Mouse (Mus musculus): ENCODE data around the gene Kif5c. TPM values are rescaled to one million over a fixed set of nuclear protein-coding genes. Genes with fewer than 3 reads are reported as not detected.

The Kif5c gene
- polyA plus RNA-seq, 1 experiment = 25.8 TPM

DNA sequence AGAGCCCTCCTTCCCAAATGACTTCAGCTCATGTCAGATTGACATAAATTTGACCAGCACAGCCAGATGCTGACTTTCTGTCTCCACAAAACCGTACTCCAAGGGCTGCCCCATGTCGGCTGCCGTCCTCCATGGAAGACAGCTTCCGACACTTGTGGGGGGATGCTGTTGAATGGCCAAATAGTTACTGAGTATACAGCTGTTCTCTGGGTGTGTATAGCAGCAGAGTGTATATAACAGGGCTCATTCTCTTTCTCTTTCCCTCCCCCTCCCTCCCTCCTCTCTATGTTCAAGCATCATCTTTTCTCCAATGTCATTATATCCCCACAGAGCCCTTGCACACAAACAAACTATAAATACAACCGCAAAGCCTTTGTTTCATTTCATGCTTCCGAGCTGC lies 124.7 kb downstream of the Kif5c start:
- Histone ChIP-seq H3K27me3 (ENCODE audit: control insufficient read depth, insufficient read depth, low read length, poor library complexity, severe bottlenecking) (no peaks in the 10 kb centered on the region), H3K4me3 (ENCODE audit: low read depth, low read length) (no peak overlapping the region), H3K9ac (ENCODE audit: low read depth, poor library complexity, severe bottlenecking) (no peak overlapping the region), H3K4me1 (ENCODE audit: control insufficient read depth, insufficient read depth, low read length) (no peaks in the 10 kb centered on the region), H3K9me3 (replicated peaks; ENCODE audit: control insufficient read depth, insufficient read depth, low read length, poor library complexity, severe bottlenecking) (no peaks in the 10 kb centered on the region), H3K27ac (ENCODE audit: insufficient read depth, low read length) (no peak overlapping the region), H3K36me3 (ENCODE audit: control insufficient read depth, insufficient read depth, low read length, poor library complexity, severe bottlenecking) (no peaks in the 10 kb centered on the region)
- no peak for TF ChIP-seq POLR2A (IDR thresholded peaks at IDR 0.05; ENCODE audit: insufficient read depth, low read length)
- TF ChIP-seq EP300 (IDR thresholded peaks at IDR 0.05; ENCODE audit: insufficient read depth, low read depth, low read length) = no peak
- no peak for TF ChIP-seq CTCF (IDR thresholded peaks at IDR 0.05; ENCODE audit: low read depth, low read length)

DNA sequence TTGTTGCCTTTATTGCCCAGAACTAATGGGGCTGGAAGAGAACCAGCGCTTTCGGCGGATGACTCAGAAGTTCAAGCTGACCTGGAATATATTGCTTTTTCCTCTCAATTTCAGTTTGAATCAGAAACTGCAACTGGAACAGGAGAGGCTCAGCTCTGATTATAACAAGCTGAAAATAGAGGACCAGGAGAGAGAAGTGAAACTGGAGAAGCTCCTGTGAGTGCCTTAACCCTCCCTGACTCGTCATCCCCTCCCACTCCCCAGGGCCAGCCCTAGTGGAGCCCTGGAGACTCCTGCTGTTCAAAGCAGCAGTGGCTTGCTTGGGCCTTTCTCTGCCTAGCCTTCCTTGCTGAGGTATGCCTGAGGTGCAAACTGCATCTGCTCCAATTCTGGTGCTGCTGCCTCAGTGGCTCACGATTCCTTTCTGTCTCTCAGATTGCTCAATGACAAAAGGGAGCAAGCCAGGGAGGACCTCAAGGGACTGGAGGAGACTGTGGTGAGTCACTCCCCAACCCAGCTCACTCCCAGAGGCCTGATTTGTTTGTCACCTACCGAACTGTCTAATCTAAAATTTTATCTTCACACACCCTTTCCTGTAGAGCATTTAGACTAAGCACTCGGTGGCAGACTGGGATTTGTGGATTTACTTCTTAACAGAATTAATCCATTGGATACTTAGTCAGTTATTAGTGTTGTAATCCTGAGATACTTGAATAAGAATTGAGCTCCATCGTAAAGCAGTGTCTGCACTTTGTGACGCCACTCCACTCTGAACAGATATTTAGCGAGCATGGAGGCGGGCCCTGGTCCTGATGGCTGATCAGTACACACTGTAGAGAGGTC lies 125.4 kb downstream of the Kif5c start:
- H3K27me3 ChIP-seq (ENCODE audit: control insufficient read depth, insufficient read depth, low read length, poor library complexity, severe bottlenecking) = no peaks in the 10 kb centered on the region
- TF ChIP-seq CTCF (IDR thresholded peaks at IDR 0.05; ENCODE audit: low read depth, low read length) (no peak), POLR2A (IDR thresholded peaks at IDR 0.05; ENCODE audit: insufficient read depth, low read length) (no peak), EP300 (IDR thresholded peaks at IDR 0.05; ENCODE audit: insufficient read depth, low read depth, low read length) (no peak)
- no peak overlapping the region for H3K9ac ChIP-seq (ENCODE audit: low read depth, poor library complexity, severe bottlenecking)
- H3K4me3 ChIP-seq (ENCODE audit: low read depth, low read length) = no peak overlapping the region
- H3K36me3 ChIP-seq (ENCODE audit: control insufficient read depth, insufficient read depth, low read length, poor library complexity, severe bottlenecking) = no peaks in the 10 kb centered on the region
- H3K9me3 ChIP-seq (replicated peaks; ENCODE audit: control insufficient read depth, insufficient read depth, low read length, poor library complexity, severe bottlenecking) = no peaks in the 10 kb centered on the region
- H3K4me1 ChIP-seq (ENCODE audit: control insufficient read depth, insufficient read depth, low read length) = no peaks in the 10 kb centered on the region
- no peak overlapping the region for H3K27ac ChIP-seq (ENCODE audit: insufficient read depth, low read length)

DNA sequence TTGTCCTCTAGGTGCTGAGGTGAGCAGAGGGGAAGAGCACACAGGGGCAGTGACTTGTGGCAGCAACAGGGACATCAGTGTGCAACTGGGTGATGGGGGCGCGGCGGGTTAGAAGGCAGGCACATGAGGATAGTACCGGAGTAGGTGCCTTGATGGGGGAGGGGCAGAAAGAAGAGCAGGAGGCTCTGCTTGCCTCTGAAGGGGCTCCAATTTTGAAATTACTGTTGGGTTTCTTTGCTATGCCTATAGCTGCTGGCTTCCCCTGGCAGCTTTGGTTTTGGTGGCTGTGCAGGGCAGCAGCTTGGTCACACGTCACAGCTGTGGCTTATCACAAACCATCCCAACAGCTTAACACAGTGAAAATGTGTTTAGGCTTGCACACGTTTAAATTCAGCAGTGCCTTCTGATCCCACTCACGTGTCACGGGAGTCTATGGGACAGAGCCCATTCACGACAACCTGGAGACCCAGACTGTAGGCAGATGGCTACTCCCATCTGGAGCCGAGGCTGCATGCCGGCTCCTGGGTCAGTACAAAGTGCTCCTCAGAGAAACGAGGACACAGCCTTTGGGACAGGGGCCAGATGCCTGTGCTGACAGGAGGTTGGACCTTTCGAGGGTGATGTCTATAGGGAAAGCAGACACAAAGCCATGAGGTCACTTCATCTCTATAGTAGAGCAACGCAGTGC lies 126.1 kb downstream of the Kif5c start:
- H3K27me3 ChIP-seq (ENCODE audit: control insufficient read depth, insufficient read depth, low read length, poor library complexity, severe bottlenecking) = no peaks in the 10 kb centered on the region
- no peaks in the 10 kb centered on the region for H3K36me3 ChIP-seq (ENCODE audit: control insufficient read depth, insufficient read depth, low read length, poor library complexity, severe bottlenecking)
- no peaks in the 10 kb centered on the region for H3K9me3 ChIP-seq (replicated peaks; ENCODE audit: control insufficient read depth, insufficient read depth, low read length, poor library complexity, severe bottlenecking)
- H3K9ac ChIP-seq (ENCODE audit: low read depth, poor library complexity, severe bottlenecking) = no peak overlapping the region
- TF ChIP-seq POLR2A (IDR thresholded peaks at IDR 0.05; ENCODE audit: insufficient read depth, low read length) (no peak), CTCF (IDR thresholded peaks at IDR 0.05; ENCODE audit: low read depth, low read length) (no peak), EP300 (IDR thresholded peaks at IDR 0.05; ENCODE audit: insufficient read depth, low read depth, low read length) (no peak)
- no peak overlapping the region for H3K4me3 ChIP-seq (ENCODE audit: low read depth, low read length)
- no peak overlapping the region for H3K27ac ChIP-seq (ENCODE audit: insufficient read depth, low read length)
- no peaks in the 10 kb centered on the region for H3K4me1 ChIP-seq (ENCODE audit: control insufficient read depth, insufficient read depth, low read length)

DNA sequence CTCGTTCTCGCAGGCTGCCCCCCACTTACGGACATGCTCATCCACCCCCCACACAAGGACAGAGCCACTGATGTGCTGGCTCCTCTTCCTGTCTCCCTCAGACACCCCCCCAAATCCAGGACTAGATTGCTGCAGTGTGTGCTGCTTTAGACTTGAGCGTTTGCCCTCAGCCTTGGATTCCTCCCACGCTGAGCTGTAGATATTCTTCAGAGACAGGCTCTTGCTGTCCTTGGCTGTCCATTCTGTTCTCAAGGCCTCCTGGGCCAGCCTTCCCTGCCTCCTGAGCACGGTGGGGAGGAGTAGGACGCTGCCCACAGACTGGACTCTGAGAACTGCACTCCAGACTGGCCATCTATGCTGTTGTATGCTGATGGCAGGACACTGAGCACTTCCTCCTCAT lies 127.8 kb downstream of the Kif5c start:
- Histone ChIP-seq H3K4me1 (ENCODE audit: control insufficient read depth, insufficient read depth, low read length) (no peaks in the 10 kb centered on the region), H3K36me3 (ENCODE audit: control insufficient read depth, insufficient read depth, low read length, poor library complexity, severe bottlenecking) (no peaks in the 10 kb centered on the region), H3K27me3 (ENCODE audit: control insufficient read depth, insufficient read depth, low read length, poor library complexity, severe bottlenecking) (no peaks in the 10 kb centered on the region), H3K27ac (ENCODE audit: insufficient read depth, low read length) (no peak overlapping the region), H3K9ac (ENCODE audit: low read depth, poor library complexity, severe bottlenecking) (no peak overlapping the region), H3K9me3 (replicated peaks; ENCODE audit: control insufficient read depth, insufficient read depth, low read length, poor library complexity, severe bottlenecking) (no peaks in the 10 kb centered on the region), H3K4me3 (ENCODE audit: low read depth, low read length) (no peak overlapping the region)
- TF ChIP-seq CTCF (IDR thresholded peaks at IDR 0.05; ENCODE audit: low read depth, low read length) (no peak), EP300 (IDR thresholded peaks at IDR 0.05; ENCODE audit: insufficient read depth, low read depth, low read length) (no peak), POLR2A (IDR thresholded peaks at IDR 0.05; ENCODE audit: insufficient read depth, low read length) (no peak)

DNA sequence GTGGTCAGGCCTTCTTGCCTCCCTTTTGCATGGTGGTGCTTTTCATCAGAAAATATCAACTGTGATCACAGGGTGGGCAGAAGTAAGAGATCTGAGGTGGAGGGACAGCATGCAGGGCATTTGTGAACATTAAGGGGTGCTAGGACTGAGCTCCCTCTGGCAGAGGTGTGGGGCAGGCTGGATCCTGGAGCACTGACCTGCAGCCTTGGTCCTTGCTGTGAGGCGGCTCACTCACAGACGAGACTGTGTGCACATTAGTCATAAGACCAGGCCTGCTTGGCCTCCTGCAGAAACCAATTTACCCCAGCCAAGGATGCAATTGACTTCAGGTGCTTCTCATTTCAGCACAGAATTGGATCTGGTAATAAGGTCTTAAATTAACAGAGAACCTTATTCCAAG lies 128.6 kb downstream of the Kif5c start:
- Histone ChIP-seq H3K9me3 (replicated peaks; ENCODE audit: control insufficient read depth, insufficient read depth, low read length, poor library complexity, severe bottlenecking) (no peaks in the 10 kb centered on the region), H3K27me3 (ENCODE audit: control insufficient read depth, insufficient read depth, low read length, poor library complexity, severe bottlenecking) (no peaks in the 10 kb centered on the region), H3K4me1 (ENCODE audit: control insufficient read depth, insufficient read depth, low read length) (no peaks in the 10 kb centered on the region), H3K27ac (ENCODE audit: insufficient read depth, low read length) (no peak overlapping the region), H3K36me3 (ENCODE audit: control insufficient read depth, insufficient read depth, low read length, poor library complexity, severe bottlenecking) (no peaks in the 10 kb centered on the region), H3K9ac (ENCODE audit: low read depth, poor library complexity, severe bottlenecking) (no peak overlapping the region), H3K4me3 (ENCODE audit: low read depth, low read length) (no peak overlapping the region)
- TF ChIP-seq POLR2A (IDR thresholded peaks at IDR 0.05; ENCODE audit: insufficient read depth, low read length) = no peak
- TF ChIP-seq CTCF (IDR thresholded peaks at IDR 0.05; ENCODE audit: low read depth, low read length) = no peak
- TF ChIP-seq EP300 (IDR thresholded peaks at IDR 0.05; ENCODE audit: insufficient read depth, low read depth, low read length) = no peak

Measured in ES-Bruce4 (cell line).